Mouse (Mus musculus): ENCODE results near the gene Cmklr1. TPM values are rescaled to one million over a fixed set of nuclear protein-coding genes. Genes with fewer than 3 reads are reported as not detected.
A peak's percentile ranks its signal among the peaks of the same experiment; 100 is the strongest.

Gene Cmklr1
- polyA plus RNA-seq (2012; rRNA removed) = 3.0 and 4.0 TPM in 2 replicates

GRCm38 (mm10) chr5:113650035-113650865 lies at the start of gene Cmklr1:
Cmklr1 (minus strand) TSS chr5:113650426.
- DNase-seq (ENCODE audit: extremely low spot score in 1 of 2, low spot score in 1 of 2) = no peak

- no peak for DNase-seq (ENCODE audit: extremely low spot score in 1 of 2, low spot score in 1 of 2)
Measured at GRCm38 (mm10) chr5:113694415-113694814, 44.2 kb upstream of the Cmklr1 start.

- no peak for DNase-seq (ENCODE audit: extremely low spot score in 1 of 2, low spot score in 1 of 2)
Measured at GRCm38 (mm10) chr5:113694000-113694399, 43.8 kb upstream of the Cmklr1 start.

GRCm38 (mm10) chr5:113693196-113693755 lies 43.0 kb upstream of the Cmklr1 start:
- DNase-seq (ENCODE audit: extremely low spot score in 1 of 2, low spot score in 1 of 2) = no peak

- no peak for DNase-seq (ENCODE audit: extremely low spot score in 1 of 2, low spot score in 1 of 2)
Measured at GRCm38 (mm10) chr5:113690866-113691265, 40.6 kb upstream of the Cmklr1 start.

- DNase-seq (ENCODE audit: extremely low spot score in 1 of 2, low spot score in 1 of 2) = peak in 1 of 2 experiments; percentile 12
Measured at GRCm38 (mm10) chr5:113690069-113690548, 39.9 kb upstream of the Cmklr1 start.

GRCm38 (mm10) chr5:113687514-113687913 lies 37.3 kb upstream of the Cmklr1 start:
- DNase-seq (ENCODE audit: extremely low spot score in 1 of 2, low spot score in 1 of 2) = no peak

- no peak for DNase-seq (ENCODE audit: extremely low spot score in 1 of 2, low spot score in 1 of 2)
Measured at GRCm38 (mm10) chr5:113685471-113685870, 35.2 kb upstream of the Cmklr1 start.

- no peak for DNase-seq (ENCODE audit: extremely low spot score in 1 of 2, low spot score in 1 of 2)
Measured at GRCm38 (mm10) chr5:113683246-113683645, 33.0 kb upstream of the Cmklr1 start.

GRCm38 (mm10) chr5:113682472-113682871 lies 32.2 kb upstream of the Cmklr1 start:
- DNase-seq (ENCODE audit: extremely low spot score in 1 of 2, low spot score in 1 of 2) = no peak

- no peak for DNase-seq (ENCODE audit: extremely low spot score in 1 of 2, low spot score in 1 of 2)
Measured at GRCm38 (mm10) chr5:113681219-113681618, 31.0 kb upstream of the Cmklr1 start.

- DNase-seq (ENCODE audit: extremely low spot score in 1 of 2, low spot score in 1 of 2) = no peak
Measured at GRCm38 (mm10) chr5:113679509-113679908, 29.3 kb upstream of the Cmklr1 start.

GRCm38 (mm10) chr5:113678743-113679452 lies 28.7 kb upstream of the Cmklr1 start:
- no peak for DNase-seq (ENCODE audit: extremely low spot score in 1 of 2, low spot score in 1 of 2)

- no peak for DNase-seq (ENCODE audit: extremely low spot score in 1 of 2, low spot score in 1 of 2)
Measured at GRCm38 (mm10) chr5:113677541-113677940, 27.3 kb upstream of the Cmklr1 start.

- no peak for DNase-seq (ENCODE audit: extremely low spot score in 1 of 2, low spot score in 1 of 2)
Measured at GRCm38 (mm10) chr5:113674851-113675250, 24.6 kb upstream of the Cmklr1 start.

GRCm38 (mm10) chr5:113672456-113672855 lies 22.2 kb upstream of the Cmklr1 start:
- DNase-seq (ENCODE audit: extremely low spot score in 1 of 2, low spot score in 1 of 2) = peak in 1 of 2 experiments; percentile 25

GRCm38 (mm10) chr5:113670597-113670996 lies 20.4 kb upstream of the Cmklr1 start:
- no peak for DNase-seq (ENCODE audit: extremely low spot score in 1 of 2, low spot score in 1 of 2)

GRCm38 (mm10) chr5:113670110-113670509 lies 19.9 kb upstream of the Cmklr1 start:
- no peak for DNase-seq (ENCODE audit: extremely low spot score in 1 of 2, low spot score in 1 of 2)

- no peak for DNase-seq (ENCODE audit: extremely low spot score in 1 of 2, low spot score in 1 of 2)
Measured at GRCm38 (mm10) chr5:113664629-113665195, 14.5 kb upstream of the Cmklr1 start.

GRCm38 (mm10) chr5:113664127-113664526 lies 13.9 kb upstream of the Cmklr1 start:
- no peak for DNase-seq (ENCODE audit: extremely low spot score in 1 of 2, low spot score in 1 of 2)

GRCm38 (mm10) chr5:113660872-113661271 lies 10.6 kb upstream of the Cmklr1 start:
- no peak for DNase-seq (ENCODE audit: extremely low spot score in 1 of 2, low spot score in 1 of 2)
